Mouse (Mus musculus): ENCODE results near the gene Olfr1359. TPM values are rescaled to one million over a fixed set of nuclear protein-coding genes. Genes with fewer than 3 reads are reported as not detected.
"Not testable (repeated sequence)": the region's sequence is repeated elsewhere in the genome, so short reads cannot be mapped to it uniquely, and the experiment has no call there.

Gene Olfr1359
- polyA plus RNA-seq, 1 experiment from 2014 or later: not detected

DNA sequence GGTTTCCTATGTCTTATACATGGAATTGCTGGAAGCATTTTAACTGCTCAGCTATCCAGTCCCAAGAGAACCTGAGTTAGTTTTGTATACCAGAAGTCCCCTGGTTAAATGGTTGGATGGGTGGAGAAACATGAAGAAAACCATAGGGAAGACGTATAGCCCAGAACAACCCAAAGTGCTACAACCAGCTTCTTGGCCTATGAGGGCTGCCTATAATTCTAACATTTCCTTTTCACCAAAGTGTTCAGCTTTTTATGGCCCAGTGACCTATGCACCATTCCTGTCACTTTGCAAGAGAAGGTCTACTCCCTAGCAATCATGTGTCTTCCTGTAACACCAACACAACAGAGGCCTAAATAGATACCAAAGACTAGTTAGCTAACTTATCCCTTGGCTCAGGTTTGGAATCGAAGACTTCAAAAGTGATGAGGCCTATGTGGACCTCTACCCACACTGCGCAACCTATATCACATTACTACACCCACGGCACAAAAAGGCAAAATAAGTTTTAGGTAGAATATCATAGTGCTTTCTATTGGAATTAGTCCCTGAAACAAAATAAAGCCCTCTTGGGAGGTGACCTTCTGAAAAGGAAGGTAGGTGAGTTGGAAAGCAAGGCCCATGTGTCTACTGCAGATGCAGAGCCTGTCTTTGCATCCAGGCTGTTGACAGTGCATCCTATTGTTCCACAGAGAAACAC is 20.6 kb downstream of the Olfr1359 start:
- ATAC-seq (ENCODE audit: low FRiP score, low TSS enrichment) (no peak), DNase-seq (ENCODE audit: low spot score) (no peak)
- H3K4me3 ChIP-seq (ENCODE audit: low read depth, low read length): peak overlapping the region; percentile 27
- no peaks in the 10 kb centered on the region for H3K9me3 ChIP-seq (ENCODE audit: control insufficient read depth, low read length)
- H3K9ac ChIP-seq (ENCODE audit: low read length): peak overlapping the region; percentile 55
- H3K36me3 ChIP-seq (ENCODE audit: control insufficient read depth, insufficient read depth, low read length): no peaks in the 10 kb centered on the region
- 54% methylated on average over 4 of the region's 4 CpGs for WGBS
- TF ChIP-seq CTCF (IDR thresholded peaks at IDR 0.05; ENCODE audit: low read depth): no peak
- no peak for TF ChIP-seq EP300 (optimal IDR thresholded peaks at IDR 0.05)
- H3K4me2 ChIP-seq (replicated peaks; ENCODE audit: low read depth): peak overlapping the region; percentile 55
- H3K27me3 ChIP-seq (ENCODE audit: control insufficient read depth, insufficient read depth, low read length): no peaks in the 10 kb centered on the region
- H3K27ac ChIP-seq (replicated peaks): no peak overlapping the region; the same call in 1 of the 2 replicates
- H3K4me1 ChIP-seq (replicated peaks; ENCODE audit: control insufficient read depth, insufficient read depth): peaks cover 8% of the 10 kb centered on the region

DNA sequence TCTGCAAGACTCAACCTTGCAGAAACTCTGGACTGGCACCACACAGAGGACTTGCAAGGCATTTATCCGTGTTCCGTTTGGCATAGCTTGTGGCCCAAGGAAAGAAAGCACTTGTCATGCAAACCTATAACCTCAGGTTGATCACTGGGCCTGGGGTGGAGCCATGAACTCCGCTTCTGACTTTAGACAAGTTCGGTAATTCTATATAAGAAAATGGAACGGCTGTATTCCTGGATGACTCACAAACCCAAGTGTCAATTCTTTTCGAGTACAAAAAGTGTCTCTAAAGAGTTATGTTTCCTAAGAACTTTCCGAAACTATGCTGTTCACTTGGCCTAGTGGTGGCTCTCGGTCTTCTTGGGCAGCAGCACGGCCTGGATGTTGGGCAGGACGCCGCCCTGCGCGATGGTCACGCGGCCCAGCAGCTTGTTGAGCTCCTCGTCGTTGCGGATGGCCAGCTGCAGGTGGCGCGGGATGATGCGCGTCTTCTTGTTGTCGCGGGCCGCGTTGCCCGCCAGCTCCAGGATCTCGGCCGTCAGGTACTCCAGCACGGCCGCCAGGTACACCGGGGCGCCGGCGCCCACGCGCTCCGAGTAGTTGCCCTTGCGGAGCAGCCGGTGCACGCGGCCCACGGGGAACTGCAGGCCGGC is 23.3 kb downstream of the Olfr1359 start:
- WGBS: 2% methylated on average over 19 of the region's 44 CpGs
- DNase-seq (ENCODE audit: low spot score): not testable (repeated sequence)

DNA sequence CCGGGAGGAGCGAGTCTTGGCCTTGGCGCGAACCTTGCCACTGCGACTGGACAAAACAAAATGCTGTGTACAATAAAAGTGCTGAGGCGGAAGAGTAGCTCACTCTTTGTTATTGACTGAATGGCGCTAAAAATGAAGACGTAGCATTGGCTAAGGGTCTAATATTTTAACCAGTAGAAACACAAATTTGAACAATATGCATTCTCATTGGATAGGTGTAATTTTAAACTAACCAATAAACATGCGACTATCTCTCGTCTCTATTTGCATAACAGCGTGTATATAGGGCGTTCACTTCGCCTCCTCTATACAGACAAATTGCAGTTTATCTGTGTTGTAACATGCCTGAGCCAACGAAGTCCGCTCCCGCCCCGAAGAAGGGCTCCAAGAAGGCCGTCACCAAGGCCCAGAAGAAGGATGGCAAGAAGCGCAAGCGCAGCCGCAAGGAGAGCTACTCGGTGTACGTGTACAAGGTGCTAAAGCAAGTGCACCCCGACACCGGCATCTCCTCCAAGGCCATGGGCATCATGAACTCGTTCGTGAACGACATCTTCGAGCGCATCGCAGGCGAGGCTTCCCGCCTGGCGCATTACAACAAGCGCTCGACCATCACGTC is 24.0 kb downstream of the Olfr1359 start, which contains the start of gene Hist1h2bm:
Gene Hist1h2bm (plus strand): TSS at position 288 of the 616 bp plus-strand sequence.
- Histone ChIP-seq H3K27ac (replicated peaks) (peak within 1 kb of the TSS; percentile 82), H3K9ac (ENCODE audit: low read length) (peak within 1 kb of the TSS; percentile 31; the same call in 1 of the 2 replicates), H3K4me2 (replicated peaks; ENCODE audit: low read depth) (peak within 1 kb of the TSS; percentile 58), H3K4me3 (ENCODE audit: low read depth, low read length) (peak within 1 kb of the TSS; percentile 33)
- DNase-seq (ENCODE audit: low spot score) (peak; percentile 64), ATAC-seq (ENCODE audit: low FRiP score, low TSS enrichment) (peak; percentile 96)
- not testable (repeated sequence) for H3K36me3 ChIP-seq (ENCODE audit: control insufficient read depth, insufficient read depth, low read length); H3K4me1 ChIP-seq (replicated peaks; ENCODE audit: control insufficient read depth, insufficient read depth); H3K27me3 ChIP-seq (ENCODE audit: control insufficient read depth, insufficient read depth, low read length); H3K9me3 ChIP-seq (ENCODE audit: control insufficient read depth, low read length)
- under 1% methylated on average over 34 of the region's 37 CpGs for WGBS

More for the DNA sequence above, 23.3 kb downstream of the Olfr1359 start:
- not testable (repeated sequence) for H3K4me1 ChIP-seq (replicated peaks; ENCODE audit: control insufficient read depth, insufficient read depth); H3K27me3 ChIP-seq (ENCODE audit: control insufficient read depth, insufficient read depth, low read length); H3K9me3 ChIP-seq (ENCODE audit: control insufficient read depth, low read length); H3K36me3 ChIP-seq (ENCODE audit: control insufficient read depth, insufficient read depth, low read length)
- peak; percentile 11; the same call in 1 of the 2 replicates for ATAC-seq (ENCODE audit: low FRiP score, low TSS enrichment)
- H3K4me3 ChIP-seq (ENCODE audit: low read depth, low read length): peak overlapping the region; percentile 33
- H3K27ac ChIP-seq (replicated peaks): peak overlapping the region; percentile 78
- H3K4me2 ChIP-seq (replicated peaks; ENCODE audit: low read depth): peak overlapping the region; percentile 58
- H3K9ac ChIP-seq (ENCODE audit: low read length): peak overlapping the region; percentile 31; the same call in 1 of the 2 replicates

DNA sequence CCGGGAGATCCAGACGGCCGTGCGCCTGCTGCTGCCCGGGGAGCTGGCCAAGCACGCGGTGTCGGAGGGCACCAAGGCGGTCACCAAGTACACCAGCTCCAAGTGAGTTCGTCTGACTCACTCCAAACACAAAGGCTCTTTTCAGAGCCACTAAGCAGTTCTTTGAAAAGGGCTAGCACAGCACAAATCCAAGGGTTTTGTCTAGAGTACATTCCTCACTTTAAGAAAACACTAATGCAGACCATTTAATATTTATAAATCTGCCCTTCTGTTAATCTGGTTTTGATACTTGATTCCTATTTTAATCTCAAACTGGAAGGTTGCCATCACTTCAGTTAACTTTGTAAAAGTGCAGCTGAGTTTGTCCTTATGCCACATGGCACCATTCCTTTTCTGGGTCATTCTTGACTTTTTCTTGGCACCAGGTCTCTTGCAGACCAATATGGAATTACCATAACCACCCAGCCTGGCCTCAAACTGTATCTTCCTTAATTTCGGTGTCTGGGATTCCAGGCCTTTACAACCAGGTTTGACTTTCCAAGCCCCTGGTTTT is 24.5 kb downstream of the Olfr1359 start:
- peak overlapping the region; percentile 82 for H3K27ac ChIP-seq (replicated peaks)
- no peak for TF ChIP-seq EP300 (optimal IDR thresholded peaks at IDR 0.05)
- TF ChIP-seq CTCF (IDR thresholded peaks at IDR 0.05; ENCODE audit: low read depth): no peak

DNA sequence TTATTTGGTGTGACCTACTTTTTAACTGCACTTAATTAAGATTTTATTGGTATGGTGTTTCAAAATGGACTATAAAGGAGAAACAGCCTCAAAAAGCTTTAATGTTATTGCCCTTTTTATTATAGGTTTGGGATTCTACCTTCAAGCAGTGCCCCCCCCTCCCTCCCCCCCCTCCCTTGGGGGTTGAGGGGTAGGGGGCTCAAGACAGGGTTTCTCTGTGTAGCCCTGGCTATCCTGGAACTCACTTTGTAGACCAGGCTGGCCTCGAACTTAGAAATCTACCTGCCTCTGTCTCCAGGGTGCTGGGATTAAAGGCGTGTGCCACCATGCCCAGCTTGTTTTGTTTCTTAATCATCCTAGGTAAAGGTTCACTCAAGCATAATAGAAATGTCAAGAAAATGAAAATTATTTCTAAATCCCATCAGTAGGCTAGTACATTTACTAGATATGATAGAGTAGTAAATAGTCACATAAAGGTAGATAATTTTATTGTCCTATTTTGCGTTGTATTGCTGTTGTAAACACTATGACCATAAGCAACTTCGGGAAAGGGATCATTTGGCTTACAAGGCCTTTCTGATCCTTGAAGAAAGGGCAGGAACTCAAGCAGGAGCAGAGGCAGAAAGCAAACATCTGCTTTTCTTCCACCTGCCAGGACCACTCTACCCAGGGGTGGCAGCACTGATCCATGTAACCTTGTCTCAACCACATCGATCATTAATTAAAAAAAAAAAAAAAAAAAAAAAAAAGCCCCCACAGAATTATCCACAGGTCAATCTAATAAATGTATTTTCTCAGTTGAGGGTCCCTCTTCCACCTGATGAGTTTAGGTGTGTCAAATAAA is 25.3 kb downstream of the Olfr1359 start:
- Histone ChIP-seq H3K27me3 (ENCODE audit: control insufficient read depth, insufficient read depth, low read length) (no peaks in the 10 kb centered on the region), H3K27ac (replicated peaks) (no peak overlapping the region), H3K9ac (ENCODE audit: low read length) (no peak overlapping the region), H3K9me3 (ENCODE audit: control insufficient read depth, low read length) (no peaks in the 10 kb centered on the region), H3K4me3 (ENCODE audit: low read depth, low read length) (no peak overlapping the region), H3K4me2 (replicated peaks; ENCODE audit: low read depth) (no peak overlapping the region), H3K4me1 (replicated peaks; ENCODE audit: control insufficient read depth, insufficient read depth) (peaks cover 2% of the 10 kb centered on the region; the same call in 1 of the 2 replicates), H3K36me3 (ENCODE audit: control insufficient read depth, insufficient read depth, low read length) (no peaks in the 10 kb centered on the region)
- DNase-seq (ENCODE audit: low spot score): no peak
- WGBS: 34% methylated on average over 5 of the region's 5 CpGs
- no peak for ATAC-seq (ENCODE audit: low FRiP score, low TSS enrichment)
- TF ChIP-seq EP300 (optimal IDR thresholded peaks at IDR 0.05): no peak
- peak; percentile 32 for TF ChIP-seq CTCF (IDR thresholded peaks at IDR 0.05; ENCODE audit: low read depth)

More for the DNA sequence above, 24.5 kb downstream of the Olfr1359 start:
- Histone ChIP-seq H3K4me1 (replicated peaks; ENCODE audit: control insufficient read depth, insufficient read depth) (peaks cover 5% of the 10 kb centered on the region), H3K27me3 (ENCODE audit: control insufficient read depth, insufficient read depth, low read length) (no peaks in the 10 kb centered on the region), H3K4me3 (ENCODE audit: low read depth, low read length) (no peak overlapping the region), H3K36me3 (ENCODE audit: control insufficient read depth, insufficient read depth, low read length) (no peaks in the 10 kb centered on the region), H3K4me2 (replicated peaks; ENCODE audit: low read depth) (peak overlapping the region; percentile 46), H3K9me3 (ENCODE audit: control insufficient read depth, low read length) (no peaks in the 10 kb centered on the region), H3K9ac (ENCODE audit: low read length) (no peak overlapping the region)
- DNase-seq (ENCODE audit: low spot score) (no peak), ATAC-seq (ENCODE audit: low FRiP score, low TSS enrichment) (peak; percentile 72)
- WGBS: 3% methylated on average over 11 of the region's 11 CpGs
